Mouse (Mus musculus) embryo, embryonic 11.5 days (tissue): ENCODE results near the gene Olfr1392.
"Not testable (repeated sequence)": the region's sequence is repeated elsewhere in the genome, so short reads cannot be mapped to it uniquely, and the experiment has no call there.

Experiments used
- DNase-seq: peaks from one replicate; pipeline ENCODE4 v3.0.0-alpha.2; 2012; ENCODE audit warnings: low read depth, low spot score

Olfr1392 gene

GRCm38 (mm10) chr11:49308547-49308946, 23.5 kb downstream of the Olfr1392 start:
- DNase-seq = not testable (repeated sequence)

GRCm38 (mm10) chr11:49322442-49322841, 37.4 kb downstream of the Olfr1392 start, which contains the start of gene Olfr1391:
Olfr1391 (plus strand) TSS chr11:49322742.
- DNase-seq = no peak

GRCm38 (mm10) chr11:49326726-49327125, 41.6 kb downstream of the Olfr1392 start:
- DNase-seq = no peak

GRCm38 (mm10) chr11:49329686-49330085, 44.6 kb downstream of the Olfr1392 start:
- DNase-seq = no peak

DNA sequence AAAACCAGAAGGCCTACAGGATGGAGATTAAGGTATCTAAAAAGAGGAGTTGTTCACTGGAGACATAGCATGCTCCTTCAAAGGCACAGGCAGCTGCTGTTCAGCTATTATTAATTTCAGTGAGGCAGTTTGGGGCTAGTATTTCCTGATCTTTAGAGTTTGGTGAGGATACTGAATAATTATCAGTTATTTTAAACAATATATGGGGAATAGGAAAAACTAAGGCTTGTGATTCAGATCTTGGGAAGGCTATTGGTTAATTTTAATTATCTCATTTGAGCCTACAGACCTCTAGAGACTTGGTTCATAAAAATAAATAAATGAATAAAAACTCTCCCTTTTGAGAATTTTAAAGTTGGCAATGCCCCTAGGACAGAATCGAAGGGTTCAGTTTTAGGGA, 49.8 kb downstream of the Olfr1392 start, which contains the start of gene Olfr1390:
Gene Olfr1390, plus strand, starts transcription at position 301 of the 400 bp plus-strand sequence.
- no peak for DNase-seq

DNA sequence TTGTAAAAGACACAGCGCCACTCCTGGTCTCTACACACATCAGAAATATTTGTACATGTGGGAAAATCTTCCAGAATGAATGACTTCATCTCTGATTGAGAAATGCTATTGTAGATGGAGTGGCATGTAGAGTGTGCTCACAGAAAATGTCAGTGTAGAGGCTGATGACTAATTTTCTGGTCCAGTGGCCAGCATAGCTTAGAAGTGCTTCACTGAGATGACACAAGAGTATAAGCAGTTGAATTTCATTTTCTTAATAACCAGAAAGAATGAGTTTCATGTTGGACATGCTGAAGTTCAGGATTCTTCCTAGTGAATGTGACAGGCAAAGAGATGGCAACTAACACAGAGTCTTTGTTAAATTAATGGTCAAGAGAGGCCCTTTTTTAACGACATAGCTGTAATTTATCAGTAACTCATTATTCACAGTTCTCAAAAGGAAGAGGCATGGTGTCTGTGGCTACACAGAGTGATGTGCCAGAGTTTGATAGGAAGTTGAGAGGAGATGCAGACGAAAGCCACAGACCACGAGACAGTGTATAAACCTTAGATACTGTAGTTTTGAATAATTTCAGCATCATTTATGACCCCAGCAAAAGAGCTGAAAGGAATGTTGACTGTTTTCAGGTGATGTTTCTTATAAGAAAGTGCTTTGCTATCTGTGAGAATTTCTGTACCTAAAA, 52.2 kb downstream of the Olfr1392 start:
- no peak for DNase-seq
